Mouse (Mus musculus) olfactory bulb, adult 2 months (tissue): ENCODE data around the gene Eya2.

Source experiments
- CTCF ChIP-seq: fragments of 200-500 bp; IDR thresholded peaks from 2 replicates; pipeline ENCODE4 v1.5.1; 2012; ENCODE audit warnings: low read depth, mild to moderate bottlenecking, low read length, moderate library complexity; ENCODE audit not compliant: insufficient read depth
- POLR2A ChIP-seq: fragments of 200-500 bp; IDR thresholded peaks from 2 replicates; pipeline ENCODE4 v1.6.1; 2012; ENCODE audit warnings: mild to moderate bottlenecking, low read depth, low read length, moderate library complexity; ENCODE audit not compliant: insufficient read depth

GRCm38 (mm10) chr2:165818570-165818969 lies 223.7 kb downstream of the Eya2 start:
- TF ChIP-seq CTCF (no peak), POLR2A (no peak)
